Mouse (Mus musculus): ENCODE data around the gene Prps2.
A peak's percentile ranks its signal among the peaks of the same experiment; 100 is the strongest.
"Not testable (repeated sequence)": the region's sequence is repeated elsewhere in the genome, so short reads cannot be mapped to it uniquely, and the experiment has no call there.

Prps2 gene

DNA sequence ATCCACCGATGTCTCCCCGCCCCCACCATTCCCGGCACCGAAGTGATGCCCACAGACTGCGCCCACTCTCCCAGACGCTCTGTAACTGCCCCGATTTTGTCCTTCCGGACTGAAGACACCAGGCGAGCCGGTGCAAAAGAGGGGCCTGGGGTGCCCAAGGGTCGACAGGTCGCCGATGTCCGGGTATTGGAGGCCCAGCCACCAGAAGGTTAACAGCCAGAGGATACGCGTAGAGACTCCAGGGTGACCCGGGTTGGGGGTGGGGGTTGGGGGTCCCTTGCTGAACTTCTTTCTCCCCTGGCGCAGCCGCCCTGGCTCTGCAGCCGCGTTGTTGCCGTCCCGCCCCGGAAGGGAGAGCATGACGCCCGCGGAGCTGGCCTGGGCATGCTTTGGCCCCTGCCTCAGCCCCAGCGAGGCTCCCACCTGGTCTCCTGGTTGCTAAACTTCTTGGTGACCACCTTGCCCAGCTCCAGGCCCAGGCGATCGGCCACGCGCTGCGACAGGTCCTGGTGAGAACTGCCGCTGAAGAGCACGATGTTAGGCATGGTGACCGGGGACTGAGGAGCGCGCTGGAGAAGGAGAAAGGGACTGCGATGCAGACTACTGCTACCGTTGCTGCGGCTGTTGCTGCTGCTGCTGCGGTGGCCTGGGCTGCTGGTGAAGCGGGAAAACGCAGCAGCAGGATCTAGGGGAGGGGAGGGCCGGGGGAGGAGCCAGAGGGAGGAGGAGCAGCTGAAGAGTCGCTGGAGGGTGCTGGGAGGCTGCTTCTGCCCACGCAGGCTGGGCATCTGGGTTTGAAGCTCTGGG lies at the start of gene Prps2:
Gene Prps2 (minus strand): TSS at position 703 of the 807 bp plus-strand sequence.
- peak; percentile 83 for DNase-seq (ENCODE audit: extremely low read depth, insufficient read length, low spot score)

DNA sequence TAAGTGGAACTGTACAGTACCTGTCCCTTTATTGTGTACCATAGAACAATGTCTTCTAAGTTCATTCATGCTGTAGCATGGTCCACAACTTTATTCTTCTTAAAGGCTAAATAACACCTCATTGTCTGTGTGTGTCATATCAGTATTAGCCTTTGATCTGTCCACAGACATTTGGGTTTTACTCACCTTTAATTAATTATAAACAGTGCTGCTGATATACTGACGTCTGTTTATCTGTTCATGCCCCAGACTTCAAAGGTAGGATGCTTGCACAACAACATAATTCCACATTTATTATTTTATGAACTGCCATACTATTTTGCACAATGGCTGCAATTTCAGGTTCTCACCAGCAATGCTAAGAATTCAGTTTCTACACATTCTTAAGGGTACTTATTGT lies 35.1 kb upstream of the Prps2 start:
- no peak for DNase-seq (ENCODE audit: extremely low read depth, insufficient read length, low spot score)

DNA sequence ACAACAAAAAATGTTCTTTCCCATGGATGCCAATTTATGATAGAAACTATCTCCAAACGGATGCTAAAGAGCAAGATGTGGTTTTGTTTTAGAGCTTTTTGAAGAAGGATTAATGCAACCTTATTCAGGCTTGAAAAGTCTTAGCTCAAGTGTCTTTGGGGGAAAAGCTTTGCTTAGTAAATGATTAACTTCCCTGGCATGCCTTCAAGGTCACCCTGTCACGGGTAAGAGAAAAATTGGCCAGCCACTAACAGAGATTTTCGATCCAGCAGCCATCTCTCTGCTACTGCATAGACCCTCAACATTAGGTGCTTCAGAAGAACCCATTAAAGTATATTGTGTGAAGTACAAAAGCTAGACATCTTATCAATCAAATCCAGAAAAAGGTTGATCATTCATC lies 12.4 kb upstream of the Prps2 start:
- no peak for DNase-seq (ENCODE audit: extremely low read depth, insufficient read length, low spot score)

DNA sequence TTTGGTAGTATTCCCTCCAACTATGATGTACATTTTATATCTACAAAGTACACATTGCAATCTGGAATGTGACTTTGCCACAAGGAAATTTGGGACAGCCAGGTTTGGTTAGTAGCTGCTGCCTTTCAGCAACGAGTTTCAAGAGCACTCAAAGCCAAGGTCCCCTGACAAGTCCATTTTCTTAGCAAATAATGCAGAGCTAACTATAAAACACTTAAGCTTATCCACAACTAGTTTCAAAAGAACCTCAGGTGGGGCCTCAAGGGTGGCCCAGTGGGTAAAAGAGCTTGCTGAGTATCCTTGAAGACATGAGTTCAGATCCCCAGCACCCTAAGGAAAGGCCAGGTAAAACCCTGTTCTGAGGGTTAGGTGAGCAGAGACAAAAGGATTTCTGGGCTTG lies 4.1 kb upstream of the Prps2 start:
- no peak for DNase-seq (ENCODE audit: extremely low read depth, insufficient read length, low spot score)

DNA sequence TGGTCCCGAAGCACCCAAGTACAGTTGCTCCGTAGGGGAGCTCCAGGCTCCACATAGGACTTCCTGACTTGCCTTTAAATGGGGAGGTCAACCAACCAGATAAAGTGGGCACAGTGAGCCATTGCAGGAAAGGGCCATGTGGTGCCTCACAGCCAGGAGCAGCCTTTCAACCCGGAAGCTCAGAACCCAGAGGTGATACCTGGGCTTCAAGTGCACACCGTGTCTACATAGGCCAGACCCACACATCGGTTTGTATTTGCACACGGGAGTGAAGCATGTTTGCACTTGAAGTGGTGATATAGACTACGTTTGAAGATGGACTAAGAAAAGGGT lies 271 bp upstream of the Prps2 start:
- no peak for DNase-seq (ENCODE audit: extremely low read depth, insufficient read length, low spot score)

DNA sequence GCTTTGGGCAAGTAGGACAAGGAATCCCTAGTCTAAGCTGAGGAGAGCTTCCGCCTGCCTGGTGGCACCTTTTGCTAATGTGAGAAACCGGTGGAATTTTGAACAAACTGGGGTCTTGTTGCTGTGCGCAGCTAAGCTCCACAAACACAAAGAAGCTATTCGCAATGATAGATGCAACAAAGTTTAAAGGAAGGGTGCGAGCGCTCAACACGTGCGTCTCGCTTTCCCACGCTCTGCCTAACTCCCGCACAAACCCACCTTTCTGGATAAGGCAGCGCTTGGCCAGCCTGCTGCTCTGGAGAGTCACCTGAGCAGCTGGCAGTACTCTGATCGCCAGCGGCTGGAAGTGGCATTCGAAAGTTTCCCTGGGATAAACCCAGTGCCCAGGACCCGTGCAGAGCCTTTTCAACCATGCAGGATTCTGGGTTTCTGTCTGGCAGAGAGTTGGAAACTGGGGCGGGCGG lies 934 bp downstream of the Prps2 start:
- no peak for DNase-seq (ENCODE audit: extremely low read depth, insufficient read length, low spot score)

DNA sequence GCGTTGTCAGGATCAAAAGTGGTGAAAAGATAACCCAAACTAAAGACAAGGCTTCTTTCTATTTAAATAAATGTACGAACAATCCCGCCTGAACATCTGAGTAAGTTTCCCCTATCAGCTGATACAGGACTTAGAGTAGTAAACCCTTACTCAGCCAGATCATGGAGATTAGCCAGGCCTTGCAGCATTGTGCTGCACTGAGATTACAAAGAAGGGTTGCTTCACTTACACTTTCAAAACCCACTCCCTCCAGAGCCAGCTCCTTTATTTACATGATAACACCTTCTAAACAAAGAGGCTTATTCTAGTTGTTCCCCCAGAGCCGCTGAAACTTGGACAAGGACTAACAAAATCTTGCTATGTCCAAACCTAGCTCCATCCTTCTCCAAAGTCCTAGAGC lies 2.5 kb downstream of the Prps2 start:
- no peak for DNase-seq (ENCODE audit: extremely low read depth, insufficient read length, low spot score)

DNA sequence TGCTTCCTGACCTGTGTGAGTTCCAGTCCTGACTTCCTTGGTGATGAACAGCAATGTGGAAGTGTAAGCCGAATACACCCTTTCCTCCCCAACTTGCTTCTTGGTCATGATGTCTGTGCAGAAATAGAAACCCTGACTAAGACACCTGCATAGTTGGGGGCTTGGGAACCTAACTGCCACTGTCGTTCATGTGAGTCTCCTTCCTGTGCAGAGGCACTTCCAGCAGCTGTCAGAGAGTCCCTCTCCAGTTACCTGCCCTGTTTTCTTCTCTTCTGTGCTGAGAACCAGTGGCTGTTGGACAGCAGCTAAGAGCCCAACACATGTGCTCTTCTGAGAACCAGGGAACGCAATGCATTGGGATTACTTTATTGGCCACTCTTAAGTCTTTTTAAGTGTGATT lies 21.3 kb downstream of the Prps2 start:
- DNase-seq (ENCODE audit: extremely low read depth, insufficient read length, low spot score): not testable (repeated sequence)

DNA sequence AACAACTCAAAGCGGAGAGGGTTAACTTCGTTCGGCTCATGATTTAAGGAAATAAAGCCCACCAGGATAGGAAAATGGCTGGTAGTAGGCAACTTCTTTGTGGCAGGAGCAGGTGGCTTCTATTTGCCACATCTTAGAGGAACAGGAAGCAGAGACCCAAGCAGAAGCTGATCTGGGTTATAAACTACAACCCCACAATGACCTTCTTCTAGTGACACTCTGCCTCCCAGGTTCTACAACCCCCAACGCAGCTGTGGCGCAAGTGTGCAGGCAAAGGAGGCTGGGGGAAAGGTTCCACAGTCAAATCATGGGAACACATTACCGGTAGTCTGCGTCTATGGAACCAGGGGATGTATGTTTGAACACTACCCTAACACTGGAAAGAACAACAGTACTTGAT lies 22.8 kb downstream of the Prps2 start:
- no peak for DNase-seq (ENCODE audit: extremely low read depth, insufficient read length, low spot score)

DNA sequence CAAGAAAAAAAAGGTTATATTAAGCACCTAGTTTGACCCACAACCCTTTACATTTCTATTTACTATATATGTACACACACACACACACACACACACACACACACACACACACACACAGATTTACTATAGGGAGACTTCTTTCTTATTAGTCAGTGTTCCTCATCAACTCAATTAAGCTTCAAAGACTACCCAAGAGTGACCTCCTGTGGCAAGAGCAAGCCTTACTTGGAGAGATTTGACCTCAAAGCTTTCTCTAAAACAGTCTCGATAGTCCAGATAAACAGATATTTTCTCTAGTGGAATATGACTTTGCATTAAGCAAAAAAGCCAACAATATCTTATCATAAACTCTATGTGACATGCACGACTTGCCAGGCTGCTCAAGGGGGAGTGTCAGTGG lies 25.1 kb downstream of the Prps2 start:
- no peak for DNase-seq (ENCODE audit: extremely low read depth, insufficient read length, low spot score)

DNA sequence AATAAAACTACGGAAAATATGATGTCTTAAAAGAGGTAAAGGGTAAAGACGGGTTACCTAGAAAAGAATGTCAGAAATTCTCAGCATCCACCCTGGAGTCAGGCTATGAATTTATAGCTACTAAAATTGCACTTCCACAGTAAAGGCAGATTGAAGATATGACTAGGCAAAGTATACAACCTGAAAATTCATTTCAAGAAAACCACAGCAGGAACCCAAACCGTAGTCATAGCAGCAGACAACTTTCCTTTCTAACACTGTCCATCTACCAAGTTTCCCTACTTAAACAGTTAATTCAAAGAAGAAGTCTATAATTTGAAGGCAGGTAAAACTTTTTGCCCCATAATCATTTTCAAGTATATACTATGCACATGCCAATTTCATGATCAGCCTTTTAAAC lies 26.6 kb downstream of the Prps2 start:
- DNase-seq (ENCODE audit: extremely low read depth, insufficient read length, low spot score): no peak

DNA sequence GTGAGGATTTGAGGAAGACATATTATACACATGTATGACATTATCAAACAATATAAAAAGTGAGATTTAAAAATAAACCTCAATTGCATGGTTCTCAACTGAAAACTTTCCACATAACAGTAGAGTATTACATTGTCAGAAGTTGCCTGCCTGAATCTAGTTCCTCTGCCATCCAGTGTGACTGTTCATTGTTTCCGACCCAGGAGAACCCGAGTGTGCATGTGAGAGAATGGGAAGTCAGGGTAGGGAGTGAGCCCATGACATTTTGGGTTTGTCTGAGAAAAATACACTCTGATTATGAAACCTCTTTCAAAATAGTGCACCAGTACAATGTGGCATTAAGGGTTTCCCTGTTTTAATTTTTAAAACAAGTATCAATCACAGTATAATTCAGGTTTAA lies 28.9 kb downstream of the Prps2 start:
- no peak for DNase-seq (ENCODE audit: extremely low read depth, insufficient read length, low spot score)

DNA sequence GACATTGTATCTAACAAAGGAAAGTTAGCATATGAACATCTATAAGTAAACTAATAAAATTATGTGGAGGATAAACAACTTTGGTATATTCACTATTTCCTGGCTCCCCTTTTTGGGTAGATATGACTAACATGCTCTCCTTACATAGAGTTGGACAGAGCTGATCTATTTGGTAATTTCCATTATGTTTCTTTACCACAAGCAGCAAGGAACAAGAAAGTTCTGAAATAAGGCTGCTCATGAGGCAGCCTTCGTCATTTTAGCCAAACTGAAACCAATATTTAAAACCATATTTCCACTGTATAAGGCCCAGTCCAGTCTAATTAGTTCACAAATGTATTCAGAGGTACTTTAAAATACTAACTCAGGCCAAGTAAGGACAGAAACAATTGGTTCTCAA lies 36.1 kb downstream of the Prps2 start:
- no peak for DNase-seq (ENCODE audit: extremely low read depth, insufficient read length, low spot score)

DNA sequence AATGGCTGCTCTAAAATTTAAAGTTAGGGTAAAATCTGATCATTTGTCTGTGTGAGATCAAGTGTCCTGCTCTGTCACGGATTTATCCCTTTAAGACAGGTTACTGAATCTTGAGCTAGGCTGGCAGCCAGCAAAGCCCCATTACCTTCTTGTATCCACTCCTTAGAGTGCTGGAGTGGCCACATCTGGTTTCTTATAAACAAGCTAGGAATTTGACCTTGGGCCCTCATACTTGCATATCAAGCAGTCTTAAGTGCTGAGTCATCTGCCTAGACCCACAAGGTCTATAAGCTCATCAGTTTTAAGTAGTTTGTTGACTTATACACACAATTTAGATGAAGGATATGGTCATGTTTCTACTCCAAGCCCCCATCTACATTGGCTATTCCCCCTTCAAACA lies 38.2 kb downstream of the Prps2 start:
- peak; percentile 52 for DNase-seq (ENCODE audit: extremely low read depth, insufficient read length, low spot score)

DNA sequence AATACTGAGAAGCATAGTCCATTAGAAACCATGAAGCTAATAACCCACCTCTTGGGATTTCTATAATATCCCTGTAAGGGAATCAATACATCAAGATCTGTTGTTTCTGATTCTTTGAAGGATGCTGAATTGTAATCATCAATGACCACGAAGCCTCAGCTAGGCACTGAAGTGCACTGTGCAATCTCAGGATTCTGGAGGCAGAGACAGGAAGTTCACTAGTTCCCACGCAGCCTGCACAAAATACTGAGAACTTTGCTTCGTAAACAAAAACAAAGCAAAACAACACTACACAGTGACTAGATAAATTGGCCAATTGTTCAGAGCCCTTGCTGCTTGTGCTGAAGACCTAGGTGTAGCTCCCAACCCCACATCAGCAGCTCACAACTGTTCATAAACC lies 40.7 kb downstream of the Prps2 start:
- DNase-seq (ENCODE audit: extremely low read depth, insufficient read length, low spot score): no peak

DNA sequence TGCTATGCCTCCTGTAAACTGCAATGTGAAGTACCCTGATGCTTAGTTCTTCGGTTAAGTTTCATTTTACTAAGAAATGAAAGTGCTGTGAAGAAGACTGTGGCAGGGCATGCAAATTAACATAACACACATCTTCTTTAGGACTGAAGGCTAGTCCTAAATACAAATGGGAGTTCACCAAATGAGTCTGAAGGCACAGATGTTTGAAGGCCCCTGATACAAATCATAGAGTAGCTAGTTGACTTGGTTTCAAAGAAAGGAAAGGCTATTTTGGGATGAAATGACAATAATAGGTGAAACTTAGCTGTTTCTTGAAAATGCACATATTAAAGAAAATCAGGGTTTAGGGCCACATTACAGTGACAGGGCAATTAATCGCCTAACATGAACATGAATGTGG lies 42.4 kb downstream of the Prps2 start:
- no peak for DNase-seq (ENCODE audit: extremely low read depth, insufficient read length, low spot score)

DNA sequence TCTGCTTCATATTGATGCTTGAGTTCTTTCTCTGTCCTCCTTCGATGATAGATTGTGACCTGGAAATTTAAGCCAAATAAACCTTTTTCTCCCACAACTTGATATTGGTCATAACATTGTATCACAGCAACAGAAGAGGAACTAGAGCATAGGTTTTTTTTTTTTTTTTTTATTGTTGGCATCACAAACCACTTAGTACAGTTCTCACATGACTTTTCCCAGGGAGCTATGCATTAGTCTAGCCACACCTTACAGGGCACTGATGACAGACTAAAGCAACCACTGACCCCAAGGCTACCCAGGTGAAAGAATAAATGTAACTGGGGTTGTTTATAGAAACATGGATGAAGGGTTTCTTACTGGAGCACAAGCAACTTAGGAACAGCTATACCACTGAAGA lies 44.6 kb downstream of the Prps2 start:
- no peak for DNase-seq (ENCODE audit: extremely low read depth, insufficient read length, low spot score)

DNA sequence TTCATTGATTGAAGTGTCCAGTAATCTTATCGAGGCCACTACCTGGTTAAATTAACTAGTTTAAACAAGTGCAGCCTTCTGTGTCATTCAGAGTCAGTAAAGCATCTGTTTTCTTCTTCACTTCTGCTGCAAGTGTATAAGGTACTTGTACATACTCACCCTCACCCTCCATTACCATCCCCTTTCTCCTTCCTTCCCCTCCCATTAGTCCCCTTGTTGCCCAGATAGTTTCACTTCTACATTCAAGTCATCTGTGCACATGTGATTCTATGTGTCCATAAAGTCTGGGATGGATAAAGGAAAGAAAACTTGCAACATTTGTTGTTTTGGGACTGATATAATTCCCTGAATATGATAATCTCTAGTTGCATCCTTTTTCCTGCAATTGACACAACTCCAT lies 48.0 kb downstream of the Prps2 start:
- no peak for DNase-seq (ENCODE audit: extremely low read depth, insufficient read length, low spot score)

DNA sequence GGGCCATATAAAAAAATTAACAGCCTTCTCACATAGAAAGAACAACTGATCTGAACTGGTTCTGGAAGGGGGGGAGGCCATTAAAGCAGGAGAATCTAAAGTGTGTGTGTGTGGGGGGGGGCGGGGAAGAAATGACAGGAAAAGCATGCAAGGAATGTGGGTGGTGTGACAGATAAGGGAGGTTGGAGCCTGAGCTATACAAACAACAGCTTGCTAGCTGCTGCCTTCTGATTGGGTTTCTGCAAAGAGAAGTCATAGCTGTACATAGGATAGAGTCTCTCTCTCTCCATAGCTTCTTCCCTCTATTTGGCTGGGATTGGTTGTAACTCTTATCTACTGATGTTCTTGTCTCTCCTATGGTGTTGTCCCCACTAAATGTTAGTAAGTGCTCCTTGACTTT lies 49.9 kb downstream of the Prps2 start:
- DNase-seq (ENCODE audit: extremely low read depth, insufficient read length, low spot score): no peak

DNA sequence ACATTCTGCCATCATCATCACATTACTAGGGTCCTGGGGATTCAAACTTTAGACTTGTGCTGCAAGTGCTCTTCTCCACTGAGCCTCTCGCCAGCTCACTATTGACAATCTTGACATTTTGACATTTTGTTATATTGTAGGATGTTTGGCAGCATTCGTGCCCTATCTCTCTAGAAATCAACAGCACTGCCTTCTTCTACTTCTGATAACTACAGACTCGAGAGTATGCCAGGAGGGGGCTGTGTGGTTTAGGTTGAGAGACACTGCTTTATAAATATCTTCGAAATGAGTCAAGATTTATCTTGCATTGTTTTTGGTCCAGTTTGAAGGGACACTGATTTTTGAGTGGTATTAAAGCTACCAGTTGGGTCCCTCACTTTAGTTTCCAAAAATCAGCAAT lies 51.6 kb downstream of the Prps2 start:
- no peak for DNase-seq (ENCODE audit: extremely low read depth, insufficient read length, low spot score)

DNA sequence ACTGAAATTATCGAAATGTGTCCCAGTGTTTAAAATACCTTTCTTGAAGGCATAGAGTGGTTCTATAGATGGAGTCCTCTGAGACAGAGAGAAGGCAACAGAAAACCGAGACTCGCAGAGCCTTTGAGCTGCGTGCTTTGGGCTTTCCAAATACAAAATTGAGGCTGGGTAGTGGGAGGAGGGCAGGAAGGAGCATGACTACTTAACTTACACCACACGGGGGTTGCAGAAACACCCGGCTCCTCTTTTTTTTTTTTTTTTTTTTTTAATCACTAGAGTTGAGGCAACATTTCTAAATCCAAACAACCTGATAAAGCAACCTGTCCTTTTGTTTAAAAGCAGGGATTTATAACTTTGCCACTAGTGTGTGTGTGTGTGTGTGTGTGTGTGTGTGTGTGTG lies 52.1 kb downstream of the Prps2 start, which contains the start of gene Tlr7:
Gene Tlr7 (minus strand): TSS at position 160 of the 400 bp plus-strand sequence.
- DNase-seq (ENCODE audit: extremely low read depth, insufficient read length, low spot score): no peak

DNA sequence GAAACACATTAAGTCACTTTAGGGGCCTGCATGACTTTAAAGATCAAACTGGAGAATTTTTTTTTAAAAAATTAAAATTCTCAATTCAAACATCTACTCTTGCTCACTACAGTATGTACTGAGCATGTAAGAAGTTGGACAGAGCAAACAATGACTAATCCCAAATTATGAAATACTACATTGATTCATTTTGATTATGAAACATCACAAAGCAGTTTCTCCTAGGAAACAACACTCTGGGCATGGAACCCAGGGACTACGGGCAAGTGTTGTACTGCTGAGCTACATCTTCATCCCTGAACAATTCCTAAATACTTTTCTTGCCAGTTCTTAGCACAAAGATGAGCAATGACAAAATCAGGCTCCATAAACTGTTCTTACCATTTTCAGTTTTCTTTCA lies 52.9 kb downstream of the Prps2 start:
- DNase-seq (ENCODE audit: extremely low read depth, insufficient read length, low spot score): no peak

DNA sequence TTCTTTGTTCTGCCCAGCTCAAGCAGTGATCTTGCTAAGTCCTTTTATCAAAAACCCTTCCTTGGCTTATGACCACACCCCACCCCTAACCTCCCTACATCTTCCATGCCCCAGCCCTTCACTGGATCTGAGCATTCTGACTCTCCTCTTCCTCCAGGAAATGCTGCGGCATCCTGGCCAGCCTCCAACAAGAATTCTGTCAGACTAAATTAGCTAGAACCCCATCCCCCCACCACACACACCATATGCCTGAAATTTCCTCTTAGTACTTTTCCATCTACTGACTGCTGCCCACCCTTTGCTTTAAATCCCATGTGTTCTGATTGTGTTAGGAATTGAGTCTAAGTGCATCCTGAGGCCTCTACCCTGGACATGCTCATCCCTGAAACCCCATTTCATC lies 53.5 kb downstream of the Prps2 start:
- no peak for DNase-seq (ENCODE audit: extremely low read depth, insufficient read length, low spot score)

All from 3134 (cell line).